Mouse (Mus musculus): Measurements from ENCODE around the gene Zfp992.
"Not testable (repeated sequence)": the region's sequence is repeated elsewhere in the genome, so short reads cannot be mapped to it uniquely, and the experiment has no call there.

DNA sequence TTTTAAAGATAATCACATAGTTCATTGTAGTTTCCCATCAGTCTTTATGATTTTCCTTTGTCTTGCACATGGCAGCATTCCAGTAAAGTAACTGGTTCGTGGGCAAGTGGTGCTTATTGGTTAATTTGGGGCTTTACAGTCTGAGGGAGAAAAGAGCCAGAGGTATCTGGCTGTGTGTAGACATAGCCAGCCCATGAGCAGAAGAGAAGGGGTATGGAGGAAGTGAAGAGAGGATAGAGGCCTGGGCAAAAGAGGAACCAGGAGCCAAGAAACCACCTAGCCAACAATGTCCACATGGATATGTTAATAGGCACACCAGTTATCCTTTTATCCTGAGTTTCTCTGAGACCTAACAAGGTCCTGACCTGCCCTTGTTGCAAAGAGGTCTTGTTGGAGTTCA is 5.3 kb downstream of the Zfp992 start:
- not testable (repeated sequence) for TF ChIP-seq MAX (IDR thresholded peaks at IDR 0.05); CTCF (IDR thresholded peaks at IDR 0.05; ENCODE audit: control insufficient read depth, insufficient read depth, insufficient read length); MYOG (IDR thresholded peaks at IDR 0.05; ENCODE audit: control insufficient read depth, extremely low read depth, insufficient read length); USF1 (IDR thresholded peaks at IDR 0.05; ENCODE audit: low read depth)
